Mouse (Mus musculus): ENCODE data around the gene Crip2. TPM values are rescaled to one million over a fixed set of nuclear protein-coding genes. Genes with fewer than 3 reads are reported as not detected.

Crip2 gene
- 17.6 TPM for total RNA-seq (2023)

GRCm38 (mm10) chr12:113139908-113140615 lies at the start of gene Crip2:
Gene Crip2, plus strand, starts transcription at chr12:113140236.

GRCm38 (mm10) chr12:113097749-113098281 lies 42.2 kb upstream of the Crip2 start, which contains the start of gene Mta1:
Gene Mta1, plus strand, starts transcription at chr12:113098278.

GRCm38 (mm10) chr12:113146112-113147057 lies 6.3 kb downstream of the Crip2 start, which contains the start of gene Crip1:
Gene Crip1, plus strand, starts transcription at chr12:113146316.

GRCm38 (mm10) chr12:113155887-113156539 lies 16.0 kb downstream of the Crip2 start, which contains the start of gene Tedc1:
Gene Tedc1, plus strand, starts transcription at chr12:113156421.

GRCm38 (mm10) chr12:113185442-113186291 lies 45.6 kb downstream of the Crip2 start, which contains the start of gene Tmem121:
Gene Tmem121, plus strand, starts transcription at chr12:113185930.

Other genes with a start within 250 kb of the Crip2 start
- gene Jag2, start 210.5 kb upstream of the Crip2 start, total RNA-seq (2023): 5.4 TPM
- gene Nudt14, start 198.1 kb upstream of the Crip2 start, total RNA-seq (2023): 30.9 TPM
- gene Btbd6, start 163.8 kb upstream of the Crip2 start, total RNA-seq (2023): 39.7 TPM
- gene Brf1, start 139.5 kb upstream of the Crip2 start, total RNA-seq (2023): 222 TPM
- gene Pacs2, start 125.7 kb upstream of the Crip2 start, total RNA-seq (2023): 77.9 TPM
- 2.0 TPM for gene Tex22, start 65.7 kb upstream of the Crip2 start, total RNA-seq (2023)
- gene Mta1, start 42.0 kb upstream of the Crip2 start, total RNA-seq (2023): 93.8 TPM
- gene Crip1, start 6.1 kb downstream of the Crip2 start, total RNA-seq (2023): 1,079 TPM
- gene Tedc1, start 16.2 kb downstream of the Crip2 start, total RNA-seq (2023): 13.3 TPM
- not detected for gene Tmem121, start 45.7 kb downstream of the Crip2 start, total RNA-seq (2023)

All from CD4-positive naive resting alpha-beta T cell, adult 57 days (primary cell).